11 mouse cellular contexts compared by ENCODE assay signal in genomic region chr8:47380075-47380474, GRCm38 (mm10).
A peak's percentile ranks its signal among the peaks of the same experiment; 100 is the strongest.
DNase-seq lines count a peak whose midpoint lies in the region; ATAC-seq and TF ChIP-seq lines count a peak whose summit lies in the region.
"Had no signal": no experiment of that assay in that cellular context is flagged by ENCODE, and none has a peak within 500 bp of the region (broad histone marks: within the 10 kb centered on the region; RNA-seq: fewer than 3 reads in every experiment).

No protein-coding gene starts in this region.

- no peaks in the 10 kb centered on the region for H3K36me3 ChIP-seq in lung, postnatal 0 days (ENCODE audit: insufficient read depth, low read length)
- H3K36me3 ChIP-seq in heart, adult 2 months (ENCODE audit: control insufficient read depth, insufficient read depth, low read length): peaks cover 9% of the 10 kb centered on the region
- no peaks in the 10 kb centered on the region for H3K36me3 ChIP-seq in small intestine, adult 2 months (ENCODE audit: control insufficient read depth, insufficient read depth, low read length)
- H3K36me3 ChIP-seq: limb, embryonic 12.5 days; neural tube, embryonic 12.5 days had no signal

- 46% methylated on average over 3 of the region's 3 CpGs for WGBS in lung, postnatal 0 days
- WGBS in heart, adult 2 months: 44% methylated on average over 3 of the region's 3 CpGs
- 32% methylated on average over 3 of the region's 3 CpGs for WGBS in small intestine, adult 2 months

- H3K4me1 ChIP-seq in lung, postnatal 0 days (ENCODE audit: insufficient read depth, low read depth, low read length): peaks cover 4% of the 10 kb centered on the region; the same call in 1 of the 2 replicates
- peaks cover 11% of the 10 kb centered on the region for H3K4me1 ChIP-seq in heart, adult 2 months (ENCODE audit: control insufficient read depth, insufficient read depth, low read length)
- H3K4me1 ChIP-seq in small intestine, adult 2 months (ENCODE audit: control insufficient read depth, insufficient read depth, insufficient read length, low read length): no peaks in the 10 kb centered on the region

- ATAC-seq in lung, postnatal 0 days: peak; percentile 32; the same call in 1 of the 2 replicates

- H3K9me3 ChIP-seq in lung, postnatal 0 days (ENCODE audit: low read length): no peaks in the 10 kb centered on the region
- H3K9me3 ChIP-seq: limb, embryonic 12.5 days; neural tube, embryonic 12.5 days had no signal

- intact Hi-C loops in heart, adult 2 months (cut with DNase I): loop anchor here (2.0 to 10.0 kb wide), 2 partner anchors 33 to 315 kb away; no protein-coding TSS in a partner anchor

- no peaks in the 10 kb centered on the region for H3K27me3 ChIP-seq in lung, postnatal 0 days (replicated peaks; ENCODE audit: insufficient read depth, low read length)
- H3K27me3 ChIP-seq in heart, adult 2 months (ENCODE audit: control insufficient read depth, insufficient read depth, low read length): no peaks in the 10 kb centered on the region; the same call in 1 of the 2 replicates
- no peaks in the 10 kb centered on the region for H3K27me3 ChIP-seq in small intestine, adult 2 months (ENCODE audit: control insufficient read depth, insufficient read depth, low read length)
- H3K27me3 ChIP-seq: limb, embryonic 12.5 days; neural tube, embryonic 12.5 days had no signal

- TF ChIP-seq CTCF in lung, postnatal 0 days (IDR thresholded peaks at IDR 0.05): no peak
- TF ChIP-seq CTCF in heart, adult 2 months (IDR thresholded peaks at IDR 0.05): no peak
- no peak for TF ChIP-seq CTCF in small intestine, adult 2 months (IDR thresholded peaks at IDR 0.05; ENCODE audit: extremely low read depth, insufficient read length, insufficient replicate concordance, low read depth, low read length)

- H3K4me2 ChIP-seq in lung, postnatal 0 days (replicated peaks; ENCODE audit: low read depth, low read length): no peak overlapping the region
- H3K4me2 ChIP-seq: limb, embryonic 12.5 days; neural tube, embryonic 12.5 days had no signal

- peak; percentile 26; the same call in 1 of the 2 replicates for TF ChIP-seq POLR2A in heart, adult 2 months (IDR thresholded peaks at IDR 0.05; ENCODE audit: insufficient read depth, low read depth, low read length)
- no peak for TF ChIP-seq POLR2A in small intestine, adult 2 months (IDR thresholded peaks at IDR 0.05; ENCODE audit: low read depth, low read length)

- H3K27ac ChIP-seq in lung, postnatal 0 days (ENCODE audit: low read length): no peak overlapping the region
- H3K27ac ChIP-seq in heart, adult 2 months: peak overlapping the region; percentile 57
- H3K27ac ChIP-seq in small intestine, adult 2 months (ENCODE audit: insufficient read depth, low read depth, low read length): 0 out of 2 replicates have a peak overlapping the region, but pooled peaks have one; percentile 2
- H3K27ac ChIP-seq: limb, embryonic 12.5 days; neural tube, embryonic 12.5 days had no signal

- peaks cover 3% of the 10 kb centered on the region for H3K79me2 ChIP-seq in heart, adult 2 months (replicated peaks; ENCODE audit: control insufficient read depth, insufficient read depth, low read length)

- H3K4me3 ChIP-seq in lung, postnatal 0 days (ENCODE audit: low read depth, low read length): no peak overlapping the region
- no peak overlapping the region for H3K4me3 ChIP-seq in heart, adult 2 months
- H3K4me3 ChIP-seq in small intestine, adult 2 months (ENCODE audit: low read depth, low read length): no peak overlapping the region
- H3K4me3 ChIP-seq: limb, embryonic 12.5 days; neural tube, embryonic 12.5 days had no signal

- peak; percentile 53 for DNase-seq in lung, postnatal 0 days (ENCODE audit: low spot score)
- DNase-seq in lung, postnatal 14 days: no peak
- peak; percentile 52 to 57 for DNase-seq in heart, adult 2 months
- DNase-seq in kidney, adult 11 months: peak; percentile 69
- DNase-seq in Muller cell, postnatal 12 days (ENCODE audit: inconsistent ontology term): no peak
- no peak for DNase-seq in T-cell, adult 2 months (ENCODE audit: low spot score)
- DNase-seq in urinary bladder, postnatal 36 days (ENCODE audit: low spot score in 2 of 2): no peak
- DNase-seq: embryo, embryonic 11 days had no signal

- TF ChIP-seq EP300 in lung, postnatal 0 days (IDR thresholded peaks at IDR 0.05): peak; percentile 40; the same call in 1 of the 2 replicates
- peak; percentile 69; the same call in 1 of the 2 replicates for TF ChIP-seq EP300 in heart, adult 2 months (IDR thresholded peaks at IDR 0.05; ENCODE audit: insufficient read depth, low read depth, low read length)

- H3K9ac ChIP-seq in lung, postnatal 0 days (replicated peaks; ENCODE audit: low read depth): no peak overlapping the region
- no peak overlapping the region for H3K9ac ChIP-seq in heart, adult 2 months (ENCODE audit: low read depth, low read length)
- H3K9ac ChIP-seq: limb, embryonic 12.5 days; neural tube, embryonic 12.5 days had no signal

Comparison
In these comparisons a context has a peak if more than half of its experiments do, and no peak if none do; other contexts are left out.
1. DNase-seq: peak in lung, postnatal 0 days (single experiment), heart, adult 2 months (2 of 2) and kidney, adult 11 months (single experiment); none in lung, postnatal 14 days (single experiment), Muller cell, postnatal 12 days (single experiment), T-cell, adult 2 months (single experiment) and urinary bladder, postnatal 36 days (0 of 2).